Mouse (Mus musculus) forebrain, embryonic 11.5 days (tissue): ENCODE measurements at regions not wholly inside any gene's neighbourhood (a gene's known extent, or its start where the extent isn't known, plus 50 kb on each side); places are given as distances from the start of the nearest gene placed in this dataset.

Source experiments
- ATAC-seq: fragments of 200-750 bp; cut with Nextera tagmentation; replicated peaks from 2 replicates; pipeline ENCODE4 v1.8.0; 2017; ENCODE audit warnings: moderate TSS enrichment; ENCODE audit not compliant: low FRiP score
- DNase-seq: peaks from one replicate; pipeline ENCODE4 v3.0.0-alpha.2; 2017; ENCODE audit warnings: low spot score
- H3K27ac ChIP-seq: fragments of 300-500 bp; sonication (generic); 2 replicates; pipeline ENCODE4 v1.5.1; 2014; ENCODE audit warnings: low read depth, low read length
- H3K27me3 ChIP-seq: fragments of 300-500 bp; sonication (generic); 2 replicates; pipeline ENCODE4 v1.6.1; 2014; ENCODE audit warnings: mild to moderate bottlenecking, low read length, mixed read lengths; ENCODE audit not compliant: control insufficient read depth, insufficient read depth
- H3K36me3 ChIP-seq: fragments of 300-500 bp; sonication (generic); 2 replicates; pipeline ENCODE4 v1.6.1; 2014; ENCODE audit warnings: mild to moderate bottlenecking, low read length, moderate library complexity, mixed read lengths; ENCODE audit not compliant: control insufficient read depth, insufficient read depth
- H3K4me1 ChIP-seq: fragments of 300-500 bp; sonication (generic); replicated peaks from 2 replicates; pipeline ENCODE4 v1.6.1; 2014; ENCODE audit warnings: low read length, mixed read lengths; ENCODE audit not compliant: control insufficient read depth, insufficient read depth
- H3K4me2 ChIP-seq: fragments of 300-500 bp; sonication (generic); 2 replicates; pipeline ENCODE4 v1.6.1; 2014; ENCODE audit warnings: low read depth, mild to moderate bottlenecking, low read length, moderate library complexity, mixed read lengths; ENCODE audit not compliant: severe bottlenecking
- H3K4me3 ChIP-seq: fragments of 300-500 bp; sonication (generic); 2 replicates; pipeline ENCODE4 v1.5.1; 2014; ENCODE audit warnings: low read depth, low read length
- H3K9ac ChIP-seq: fragments of 300-500 bp; sonication (generic); 2 replicates; pipeline ENCODE4 v1.6.1; 2014; ENCODE audit warnings: low read length
- H3K9me3 ChIP-seq: fragments of 300-500 bp; sonication (generic); 2 replicates; pipeline ENCODE4 v1.6.1; 2016; ENCODE audit warnings: low read length, mixed read lengths; ENCODE audit not compliant: control insufficient read depth
- WGBS: fragments of 180-500 bp; shearing (Covaris S2); extraction: QIAGEN DNeasy Blood & Tissue Kit; methylation state at CpG from one replicate; pipeline ENCODE4 v1.1.7; 2014; 5-methylcytosine and 5-hydroxymethylcytosine counted together

DNA sequence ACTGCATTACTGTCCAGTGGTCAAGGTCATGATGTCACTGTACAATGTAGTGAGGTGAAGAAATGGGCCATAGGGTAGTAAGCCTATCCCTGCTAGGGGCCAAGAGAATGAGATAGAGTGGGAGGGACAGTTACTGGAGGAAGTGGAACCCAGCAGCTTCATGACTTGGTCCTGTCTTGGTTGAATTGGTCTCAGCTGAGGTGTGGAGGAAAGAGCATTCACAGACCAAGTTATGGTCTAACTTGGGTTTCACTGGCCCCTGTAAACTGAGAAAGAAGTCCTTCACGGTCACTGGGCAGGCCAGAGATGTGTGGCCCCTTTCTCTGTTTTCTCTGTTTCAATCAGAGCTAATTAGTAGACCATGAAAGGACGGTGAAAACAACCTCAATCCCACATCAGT, 2306.1 kb downstream of the 4930444P10Rik start:
- Histone ChIP-seq H3K4me2 (no peak overlapping the region), H3K9ac (no peak overlapping the region), H3K4me1 (no peaks in the 10 kb centered on the region), H3K4me3 (no peak overlapping the region), H3K36me3 (no peaks in the 10 kb centered on the region), H3K27ac (no peak overlapping the region), H3K27me3 (no peaks in the 10 kb centered on the region), H3K9me3 (no peaks in the 10 kb centered on the region; the same call in 1 of the 2 replicates)
- DNase-seq (no peak), ATAC-seq (no peak)
- 37% methylated on average over 2 of the region's 2 CpGs for WGBS

DNA sequence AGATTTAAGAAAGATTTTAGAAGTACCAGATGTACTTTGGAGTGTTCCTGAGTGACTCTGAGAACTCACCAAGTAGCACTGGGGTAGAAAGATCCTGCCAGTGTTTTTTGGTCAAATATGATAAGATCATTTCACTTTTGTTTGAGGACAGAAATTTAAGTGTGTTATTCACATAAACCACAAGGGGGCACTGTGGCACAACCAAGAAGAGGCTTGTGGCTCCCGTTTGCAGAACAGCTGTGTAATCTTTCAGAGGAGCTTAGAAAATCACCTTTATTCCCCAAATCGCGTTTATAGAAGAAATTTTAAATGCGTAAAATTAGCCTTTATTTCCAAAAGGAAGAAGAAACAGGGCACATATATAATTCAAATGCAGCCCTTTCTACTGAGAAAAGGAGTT, 2308.7 kb downstream of the 4930444P10Rik start:
- no peak for ATAC-seq
- Histone ChIP-seq H3K9ac (no peak overlapping the region), H3K36me3 (no peaks in the 10 kb centered on the region), H3K9me3 (no peaks in the 10 kb centered on the region), H3K4me2 (no peak overlapping the region), H3K27ac (no peak overlapping the region), H3K27me3 (no peaks in the 10 kb centered on the region), H3K4me1 (no peaks in the 10 kb centered on the region), H3K4me3 (no peak overlapping the region)
- 8% methylated on average over 4 of the region's 4 CpGs for WGBS
- DNase-seq: no peak

DNA sequence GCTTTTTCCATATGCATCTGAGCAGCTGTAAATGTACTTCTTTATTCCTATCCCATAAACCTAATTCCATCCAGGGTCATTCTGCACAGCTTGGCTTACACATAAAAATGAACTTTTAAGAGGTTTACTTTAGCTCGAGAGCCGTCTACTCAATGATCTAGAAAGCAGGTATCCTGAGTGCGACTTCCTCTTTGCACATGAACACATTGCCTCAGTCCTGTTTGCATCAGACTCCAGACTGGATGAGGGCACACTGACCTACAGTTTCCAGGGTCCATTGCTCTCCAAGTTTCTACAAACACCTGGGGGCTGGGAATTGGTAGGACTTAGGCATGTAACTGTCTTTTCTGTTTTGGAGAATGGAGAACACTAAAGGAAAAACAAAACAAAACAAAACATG, 2310.5 kb downstream of the 4930444P10Rik start:
- Histone ChIP-seq H3K27ac (no peak overlapping the region), H3K27me3 (no peaks in the 10 kb centered on the region), H3K9me3 (no peaks in the 10 kb centered on the region), H3K36me3 (no peaks in the 10 kb centered on the region), H3K4me1 (no peaks in the 10 kb centered on the region), H3K4me2 (no peak overlapping the region), H3K9ac (no peak overlapping the region), H3K4me3 (no peak overlapping the region)
- 88% methylated on average over 3 of the region's 3 CpGs for whole genome bisulfite sequencing
- no peak for ATAC-seq
- DNase-seq: no peak

DNA sequence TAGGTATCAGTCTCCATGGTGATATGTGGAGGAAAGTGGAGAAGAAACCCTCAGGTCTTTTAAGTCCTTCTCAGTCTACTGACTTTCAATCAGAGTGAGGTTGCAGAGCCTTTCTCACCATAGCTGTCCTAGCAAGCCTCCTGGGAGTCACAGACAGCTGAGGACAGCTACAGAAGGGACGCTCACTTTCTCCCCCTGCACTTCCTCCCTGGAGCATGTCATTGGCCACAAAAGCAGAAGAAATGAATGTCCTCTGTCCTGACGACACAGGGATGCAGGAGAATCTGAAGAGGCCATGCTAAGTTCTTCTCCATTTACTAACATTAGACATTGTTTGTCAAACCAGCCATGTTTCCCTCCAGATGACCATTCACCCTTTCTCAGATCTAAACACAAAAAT, 2321.0 kb downstream of the 4930444P10Rik start:
- ATAC-seq (no peak), DNase-seq (no peak)
- Histone ChIP-seq H3K4me1 (no peaks in the 10 kb centered on the region), H3K36me3 (no peaks in the 10 kb centered on the region), H3K4me3 (no peak overlapping the region), H3K27me3 (no peaks in the 10 kb centered on the region), H3K4me2 (no peak overlapping the region), H3K9ac (no peak overlapping the region), H3K27ac (no peak overlapping the region), H3K9me3 (no peaks in the 10 kb centered on the region)
- whole genome bisulfite sequencing: 72% methylated on average over 2 of the region's 2 CpGs

DNA sequence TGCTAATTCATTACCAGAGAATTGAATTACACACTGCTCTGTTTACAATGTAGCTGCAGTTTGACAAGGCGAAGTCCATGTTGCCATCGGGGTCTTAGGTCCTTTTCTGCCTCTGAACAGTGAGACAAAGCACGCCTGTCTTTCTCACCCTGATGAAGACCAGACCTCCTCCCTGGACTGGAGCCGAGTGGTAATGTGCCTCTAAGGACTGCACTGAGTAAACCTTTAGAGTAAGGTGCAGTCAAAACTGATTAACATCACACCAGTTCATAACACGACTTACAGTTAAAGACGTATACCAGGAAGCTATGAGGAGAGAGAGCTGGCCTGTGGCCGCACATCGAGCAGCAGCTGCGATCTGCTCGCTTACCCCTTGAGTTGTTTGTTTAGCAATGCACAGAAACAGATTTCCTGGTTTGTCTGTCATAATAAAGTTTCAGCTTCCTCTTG, 2322.1 kb downstream of the 4930444P10Rik start:
- 77% methylated on average over 10 of the region's 10 CpGs for WGBS
- Histone ChIP-seq H3K4me2 (no peak overlapping the region), H3K27me3 (no peaks in the 10 kb centered on the region), H3K9me3 (no peaks in the 10 kb centered on the region), H3K27ac (no peak overlapping the region), H3K9ac (no peak overlapping the region), H3K4me3 (no peak overlapping the region), H3K4me1 (no peaks in the 10 kb centered on the region), H3K36me3 (no peaks in the 10 kb centered on the region)
- DNase-seq (no peak), ATAC-seq (no peak)

DNA sequence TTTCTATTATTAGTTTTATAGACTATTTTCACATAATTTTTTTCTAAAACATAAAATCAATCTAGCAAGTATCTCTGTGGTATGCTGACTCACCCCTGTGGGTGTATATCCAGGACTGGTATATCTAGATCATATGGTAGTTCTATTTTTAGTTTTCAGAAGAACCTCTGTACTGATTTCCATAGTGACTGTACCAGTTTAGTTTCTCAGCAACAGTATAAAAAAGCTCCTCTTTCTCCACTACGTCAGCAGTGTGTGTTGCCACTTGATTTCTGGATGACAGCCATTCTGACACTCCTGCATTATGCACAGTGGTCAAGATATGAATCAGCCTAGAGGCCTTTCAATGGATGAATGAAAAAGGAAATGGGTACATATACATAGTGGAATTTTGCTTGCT, 2338.6 kb downstream of the A830018L16Rik start:
- no peak overlapping the region for H3K4me2 ChIP-seq
- no peaks in the 10 kb centered on the region for H3K36me3 ChIP-seq
- no peak overlapping the region for H3K9ac ChIP-seq
- H3K4me1 ChIP-seq: no peaks in the 10 kb centered on the region
- no peak overlapping the region for H3K4me3 ChIP-seq
- H3K9me3 ChIP-seq: no peaks in the 10 kb centered on the region
- ATAC-seq (no peak), DNase-seq (no peak)
- H3K27me3 ChIP-seq: no peaks in the 10 kb centered on the region
- no peak overlapping the region for H3K27ac ChIP-seq
- WGBS: 79% methylated on average over 1 of the region's 1 CpGs

DNA sequence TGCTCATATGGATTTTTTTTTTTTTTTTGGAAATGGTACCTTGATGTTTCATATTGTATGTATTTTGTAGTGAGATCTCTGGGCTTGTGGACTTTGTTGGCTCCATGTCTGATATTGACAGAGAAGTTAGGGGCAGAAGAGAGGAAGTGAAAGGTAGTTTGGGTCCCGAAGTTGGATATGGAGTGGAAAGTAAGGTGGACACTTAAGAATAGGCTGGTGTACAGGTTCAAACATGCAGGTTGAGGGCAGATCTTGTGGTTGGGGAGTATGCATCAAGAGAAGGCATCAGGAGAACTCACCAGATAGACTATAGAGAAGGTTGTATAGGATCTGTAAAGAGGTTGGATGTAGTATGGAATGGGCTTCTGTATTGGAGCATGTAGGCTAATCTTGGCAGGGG, 2337.5 kb downstream of the A830018L16Rik start:
- WGBS: 90% methylated on average over 1 of the region's 1 CpGs
- ATAC-seq: no peak
- Histone ChIP-seq H3K9me3 (no peaks in the 10 kb centered on the region), H3K27me3 (no peaks in the 10 kb centered on the region), H3K4me3 (no peak overlapping the region), H3K4me1 (no peaks in the 10 kb centered on the region), H3K4me2 (no peak overlapping the region), H3K36me3 (no peaks in the 10 kb centered on the region), H3K27ac (no peak overlapping the region), H3K9ac (no peak overlapping the region)
- DNase-seq: no peak
